Mouse (Mus musculus) C2C12 (cell line): ENCODE measurements around the gene Edn2. TPM values are rescaled to one million over a fixed set of nuclear protein-coding genes. Genes with fewer than 3 reads are reported as not detected.

Source experiments
- H3K27me3 ChIP-seq: one replicate; pipeline ENCODE4 v1.6.1; 2011; ENCODE audit not compliant: control insufficient read depth, insufficient read depth, insufficient read length
- H3K36me3 ChIP-seq: one replicate; pipeline ENCODE4 v1.6.1; 2011; ENCODE audit not compliant: control insufficient read depth, insufficient read depth
- H3K4me3 ChIP-seq: one replicate; pipeline ENCODE4 v1.5.1; 2011; ENCODE audit warnings: mild to moderate bottlenecking, control low read depth; ENCODE audit not compliant: poor library complexity, insufficient read depth, severe bottlenecking
- H3K79me2 ChIP-seq: one replicate; pipeline ENCODE4 v1.6.1; 2011; ENCODE audit not compliant: control insufficient read depth, insufficient read depth
- H3K79me3 ChIP-seq: one replicate; pipeline ENCODE4 v1.6.1; 2011; ENCODE audit warnings: low read depth, control low read depth
- H3ac ChIP-seq: one replicate; pipeline ENCODE3; 2011; ENCODE audit warnings: low read depth; ENCODE audit not compliant: control insufficient read depth, insufficient read length
- CEBPB ChIP-seq: IDR thresholded peaks from one replicate; pipeline ENCODE4 v1.6.1; 2011; ENCODE audit warnings: low read depth, mild to moderate bottlenecking, control low read depth, moderate library complexity
- CTCF ChIP-seq: IDR thresholded peaks from one replicate; pipeline ENCODE4 v1.5.1; 2011; ENCODE audit not compliant: control insufficient read depth, insufficient read depth, insufficient read length
- FOSL1 ChIP-seq: IDR thresholded peaks from one replicate; pipeline ENCODE4 v1.8.0; 2011; ENCODE audit warnings: mild to moderate bottlenecking, low read length; ENCODE audit not compliant: poor library complexity, insufficient read depth, severe bottlenecking
- MAX ChIP-seq: IDR thresholded peaks from one replicate; pipeline ENCODE4 v1.6.1; 2011; ENCODE audit warnings: mild to moderate bottlenecking, control low read depth
- MYOD1 ChIP-seq: IDR thresholded peaks from one replicate; pipeline ENCODE4 v1.6.1; 2011; ENCODE audit warnings: low read depth; ENCODE audit not compliant: control insufficient read depth, insufficient read length
- MYOG ChIP-seq: IDR thresholded peaks from one replicate; pipeline ENCODE4 v1.6.1; 2011; ENCODE audit not compliant: control insufficient read depth, insufficient read length; ENCODE audit errors: extremely low read depth
- USF1 ChIP-seq: IDR thresholded peaks from one replicate; pipeline ENCODE4 v1.6.1; 2011; ENCODE audit warnings: low read depth, mild to moderate bottlenecking, control low read depth, moderate library complexity
- polyA plus RNA-seq: library from polyadenylated mRNA; unstranded; fragments of >200 nt; fragmentation: generic; extraction: Trizol; gene quantifications from one replicate; pipeline ENCODE4 v1.2.1, GENCODE M21; 2012; ENCODE audit warnings: missing spikeins

The Edn2 gene
- polyA plus RNA-seq, 1 experiment = not detected

- TF ChIP-seq CEBPB (peak; percentile 42), CTCF (no peak), FOSL1 (no peak), USF1 (no peak), MYOD1 (peak; percentile 33), MAX (peak; percentile 36)
- Histone ChIP-seq H3K27me3 (no peaks in the 10 kb centered on the region), H3K79me2 (no peaks in the 10 kb centered on the region), H3K79me3 (no peaks in the 10 kb centered on the region), H3K36me3 (no peaks in the 10 kb centered on the region), H3ac (peak overlapping the region; percentile 53), H3K4me3 (no peak overlapping the region)
Measured at GRCm38 (mm10) chr4:120188651-120189161, 27.7 kb downstream of the Edn2 start.

GRCm38 (mm10) chr4:120189941-120190340 is 28.9 kb downstream of the Edn2 start:
- Histone ChIP-seq H3K79me2 (no peaks in the 10 kb centered on the region), H3K27me3 (no peaks in the 10 kb centered on the region), H3K36me3 (no peaks in the 10 kb centered on the region), H3K4me3 (no peak overlapping the region), H3ac (no peak overlapping the region), H3K79me3 (no peaks in the 10 kb centered on the region)
- no peak for TF ChIP-seq MYOG
- TF ChIP-seq CEBPB = no peak
- no peak for TF ChIP-seq CTCF
- no peak for TF ChIP-seq USF1
- no peak for TF ChIP-seq FOSL1
- TF ChIP-seq MYOD1 = no peak
- no peak for TF ChIP-seq MAX

GRCm38 (mm10) chr4:120191987-120192386 is 31.0 kb downstream of the Edn2 start:
- no peak for TF ChIP-seq FOSL1
- no peak for TF ChIP-seq MYOG
- no peak for TF ChIP-seq MAX
- no peak for TF ChIP-seq MYOD1
- Histone ChIP-seq H3K27me3 (no peaks in the 10 kb centered on the region), H3K79me3 (no peaks in the 10 kb centered on the region), H3ac (no peak overlapping the region), H3K36me3 (no peaks in the 10 kb centered on the region), H3K4me3 (no peak overlapping the region), H3K79me2 (no peaks in the 10 kb centered on the region)

GRCm38 (mm10) chr4:120194026-120194425 is 33.0 kb downstream of the Edn2 start:
- no peak overlapping the region for H3K4me3 ChIP-seq
- H3K36me3 ChIP-seq = no peaks in the 10 kb centered on the region
- TF ChIP-seq CTCF (no peak), MYOD1 (no peak), MAX (no peak), MYOG (no peak), FOSL1 (no peak), CEBPB (no peak), USF1 (no peak)
- H3K79me2 ChIP-seq = no peaks in the 10 kb centered on the region
- H3K27me3 ChIP-seq = no peaks in the 10 kb centered on the region
- H3K79me3 ChIP-seq = no peaks in the 10 kb centered on the region
- no peak overlapping the region for H3ac ChIP-seq

- no peaks in the 10 kb centered on the region for H3K27me3 ChIP-seq
- no peaks in the 10 kb centered on the region for H3K79me3 ChIP-seq
- H3ac ChIP-seq = no peak overlapping the region
- H3K4me3 ChIP-seq = no peak overlapping the region
- H3K36me3 ChIP-seq = no peaks in the 10 kb centered on the region
- no peak for TF ChIP-seq CTCF
- TF ChIP-seq MAX = no peak
- H3K79me2 ChIP-seq = no peaks in the 10 kb centered on the region
Measured at GRCm38 (mm10) chr4:120194965-120195364, 34.0 kb downstream of the Edn2 start.

- Histone ChIP-seq H3K27me3 (no peaks in the 10 kb centered on the region), H3K36me3 (no peaks in the 10 kb centered on the region), H3K79me3 (no peaks in the 10 kb centered on the region), H3K79me2 (no peaks in the 10 kb centered on the region), H3ac (no peak overlapping the region), H3K4me3 (no peak overlapping the region)
- TF ChIP-seq CTCF (no peak), USF1 (no peak), MAX (no peak), MYOG (no peak), FOSL1 (no peak), MYOD1 (no peak), CEBPB (no peak)
Measured at GRCm38 (mm10) chr4:120199184-120199885, 38.3 kb downstream of the Edn2 start.
